Mouse (Mus musculus) ZHBTc4 (cell line): ENCODE measurements around the gene Cdk8.
"Not testable (repeated sequence)": the region's sequence is repeated elsewhere in the genome, so short reads cannot be mapped to it uniquely, and the experiment has no call there.

Experiments
- DNase-seq: peaks from one replicate; pipeline ENCODE4 v3.0.0-alpha.2; 2011; ENCODE audit warnings: low read depth, low spot score

The Cdk8 gene

DNA sequence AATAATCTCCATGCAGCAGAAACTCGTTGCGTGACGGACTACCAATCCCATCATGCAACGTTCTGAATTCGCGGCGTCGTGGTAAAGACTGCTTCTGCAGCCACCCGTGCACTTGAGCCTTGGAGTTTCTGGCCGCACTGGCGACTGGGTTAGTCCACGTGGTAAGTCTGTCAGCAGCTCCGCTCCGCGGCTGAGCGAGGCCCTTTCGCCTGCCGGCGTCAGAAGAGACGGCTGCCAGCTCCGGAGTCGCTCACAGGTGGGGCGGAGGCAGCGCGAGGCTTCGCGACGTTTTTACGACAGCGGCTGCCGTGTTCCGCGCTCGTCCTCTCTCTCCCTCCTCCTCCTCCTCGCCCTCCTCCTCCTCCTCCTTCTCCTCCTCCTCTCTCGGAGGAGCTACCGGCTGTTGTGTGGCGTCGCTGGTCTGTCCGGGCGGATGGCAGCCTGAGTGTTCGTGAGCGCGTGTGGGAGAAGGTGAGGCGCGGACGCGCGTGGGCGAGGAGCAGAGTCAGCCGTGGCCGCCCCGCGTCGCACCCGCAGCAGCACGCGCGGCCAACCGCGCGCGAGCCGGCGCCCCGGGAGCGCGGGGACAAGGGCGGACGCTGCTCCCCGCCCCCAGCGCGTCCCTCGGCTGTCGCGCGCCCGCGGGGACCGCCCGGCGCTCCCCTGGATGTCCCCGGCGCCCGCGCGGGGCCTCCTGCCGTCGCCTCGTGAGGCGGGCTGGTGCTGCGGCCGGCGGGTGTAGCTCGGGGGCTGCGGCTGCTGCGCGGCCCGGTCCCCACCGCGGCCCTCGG, at the start of gene Cdk8:
Gene Cdk8 (plus strand): TSS at position 367 of the 791 bp plus-strand sequence.
- DNase-seq: peak; percentile 98

DNA sequence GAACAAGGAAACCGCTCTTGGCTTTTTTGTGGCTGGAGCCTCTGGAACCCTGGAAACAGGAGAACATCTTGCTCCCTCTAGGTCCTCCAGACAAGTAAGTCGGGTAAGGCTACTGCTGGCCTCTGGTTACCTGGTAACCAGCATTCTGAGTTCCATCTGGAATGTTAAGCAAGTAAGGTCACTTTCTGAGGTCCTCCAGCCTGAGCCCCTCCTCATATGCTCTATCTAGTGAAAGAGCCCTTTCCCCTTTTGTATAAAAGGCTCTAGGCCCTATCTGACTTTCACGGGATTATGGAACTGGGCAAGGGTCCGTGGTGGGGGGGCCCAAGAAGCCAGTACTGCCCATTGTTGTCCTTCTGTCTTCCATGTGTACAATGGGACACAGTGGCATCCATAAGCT, 45.8 kb upstream of the Cdk8 start, which contains the start of gene 1700001J03Rik:
Gene 1700001J03Rik (minus strand): TSS at position 101 of the 400 bp plus-strand sequence.
- not testable (repeated sequence) for DNase-seq

DNA sequence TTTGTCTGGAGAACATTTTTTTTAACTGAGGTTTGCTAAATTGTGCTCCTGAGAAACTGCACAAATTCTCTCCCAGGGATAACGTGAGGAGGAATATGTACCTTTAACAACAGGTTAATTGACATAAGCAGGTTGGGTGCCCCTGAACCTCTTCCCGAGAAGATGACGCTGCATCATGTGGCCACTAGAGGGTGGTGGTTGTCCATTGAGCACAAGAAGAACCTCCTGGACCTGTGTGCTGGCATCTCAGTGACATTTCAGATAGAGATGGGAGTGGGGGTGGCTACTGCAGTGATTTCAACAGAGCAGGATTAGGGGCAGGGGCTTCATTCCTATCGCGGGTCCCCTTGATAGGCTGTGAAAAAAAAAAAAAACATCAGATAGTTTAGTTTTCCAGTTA, 43.6 kb upstream of the Cdk8 start:
- DNase-seq: peak; percentile 63

DNA sequence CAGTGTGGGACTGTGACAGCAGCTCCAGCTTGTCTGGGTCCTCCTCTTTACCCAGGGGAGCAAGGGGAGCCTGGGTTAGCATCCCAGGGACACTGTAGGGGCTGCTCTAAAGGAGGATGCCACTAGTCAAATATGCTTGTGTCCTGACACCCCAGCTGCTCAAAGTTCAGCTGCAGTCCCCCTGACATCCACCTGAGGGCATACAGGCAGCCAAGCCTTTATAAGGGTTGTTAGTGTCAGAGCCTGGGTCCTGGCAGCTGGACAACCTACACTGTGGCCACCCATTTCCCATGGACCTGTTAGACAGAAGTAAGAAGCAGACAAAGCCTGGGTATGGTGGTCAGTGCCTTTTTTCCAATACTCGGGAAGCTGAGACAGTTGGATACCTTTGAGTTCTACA, 42.9 kb upstream of the Cdk8 start:
- DNase-seq: no peak

DNA sequence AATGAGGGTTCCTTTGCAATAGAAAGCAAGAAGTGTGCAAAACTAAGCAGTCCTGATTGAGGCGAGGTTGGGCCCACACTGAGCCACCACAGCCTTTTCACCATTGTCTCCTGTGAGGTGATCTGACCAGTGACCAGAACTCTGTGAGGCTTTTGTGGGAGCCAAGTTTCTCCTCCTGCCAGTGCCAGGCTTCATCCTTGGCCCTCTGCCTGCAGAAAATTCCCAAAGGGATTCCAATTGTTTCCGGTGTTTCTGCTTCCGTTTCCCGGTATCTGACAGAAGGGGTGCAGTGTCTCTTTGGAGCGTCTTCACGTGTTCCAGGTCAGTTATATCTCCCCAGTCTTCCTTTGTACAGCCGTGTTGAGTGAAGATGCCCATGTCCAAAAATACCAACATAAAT, 42.3 kb upstream of the Cdk8 start:
- no peak for DNase-seq

DNA sequence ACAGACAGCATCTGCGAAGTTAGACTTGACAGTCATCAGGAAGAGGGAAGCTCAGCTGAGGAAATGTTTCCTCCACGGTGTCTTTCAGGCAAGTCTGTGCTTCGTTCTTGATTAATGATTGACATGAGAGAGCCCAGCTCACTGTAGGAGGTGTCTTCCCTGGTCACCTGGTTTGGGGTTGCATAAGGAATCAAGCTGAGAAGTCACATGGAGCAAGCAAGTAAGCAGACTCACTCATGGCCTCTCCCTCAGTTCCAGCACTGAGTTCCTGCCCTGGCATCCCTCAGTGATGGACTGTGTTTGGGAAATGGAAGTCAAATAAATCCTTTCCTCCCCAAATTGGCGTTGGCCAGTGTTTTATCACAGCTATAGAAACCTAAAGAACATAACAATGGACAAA, 40.9 kb upstream of the Cdk8 start:
- DNase-seq: no peak

DNA sequence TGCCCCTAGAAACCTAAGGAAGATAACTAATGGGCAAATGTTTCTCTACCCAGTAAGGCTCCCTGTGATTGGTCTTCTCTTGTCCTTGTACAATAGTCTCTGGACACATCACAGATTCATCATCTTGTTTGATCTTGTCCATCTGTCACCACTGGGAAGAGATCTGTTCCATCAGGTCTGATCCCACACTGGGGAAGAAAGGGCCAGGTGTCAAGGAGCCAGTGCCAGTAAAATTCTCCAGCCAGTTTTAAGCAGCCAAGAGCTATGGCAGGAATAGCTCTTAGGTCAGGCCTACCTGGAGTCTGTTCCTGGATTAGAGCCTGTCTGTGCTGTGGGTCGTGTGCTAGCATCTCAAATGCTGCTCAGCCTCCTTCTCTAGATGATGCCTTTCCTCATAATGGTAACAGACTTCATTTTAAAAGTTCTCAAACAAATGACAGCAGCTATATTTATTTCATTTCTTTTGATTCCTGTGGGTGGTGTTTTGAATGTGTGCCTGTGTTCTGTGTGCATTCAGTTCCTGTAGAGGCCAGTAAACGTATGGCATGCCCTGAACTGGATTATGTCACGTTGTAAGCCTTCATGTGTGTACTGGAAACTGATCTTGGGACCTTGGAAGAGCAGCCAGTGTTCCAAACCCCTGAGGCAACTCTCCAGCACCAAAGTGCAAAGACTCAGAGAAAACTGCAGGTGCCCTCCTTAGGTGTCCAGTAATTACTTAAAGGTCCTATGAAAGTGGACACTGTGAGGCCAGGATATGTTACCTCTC, 40.3 kb upstream of the Cdk8 start:
- DNase-seq: no peak

DNA sequence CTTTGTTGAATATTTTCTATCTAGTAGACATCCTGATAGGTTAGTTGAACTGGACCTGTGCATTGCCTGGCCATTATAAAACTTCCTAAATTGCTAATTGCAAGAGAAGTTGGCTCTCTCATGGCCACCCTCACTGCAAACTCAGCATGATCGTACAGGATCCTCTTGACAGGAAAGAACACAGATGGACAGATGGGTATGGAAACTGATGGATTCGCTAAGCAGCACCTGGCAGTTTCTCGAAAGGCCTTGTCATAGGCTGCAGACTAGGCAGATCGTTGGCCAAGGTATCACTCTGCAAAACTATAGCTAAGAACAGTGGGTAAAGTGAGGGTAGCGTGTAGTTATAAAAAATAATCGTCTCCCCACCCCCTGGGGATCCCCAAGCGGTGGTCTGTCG, 37.7 kb upstream of the Cdk8 start:
- no peak for DNase-seq

DNA sequence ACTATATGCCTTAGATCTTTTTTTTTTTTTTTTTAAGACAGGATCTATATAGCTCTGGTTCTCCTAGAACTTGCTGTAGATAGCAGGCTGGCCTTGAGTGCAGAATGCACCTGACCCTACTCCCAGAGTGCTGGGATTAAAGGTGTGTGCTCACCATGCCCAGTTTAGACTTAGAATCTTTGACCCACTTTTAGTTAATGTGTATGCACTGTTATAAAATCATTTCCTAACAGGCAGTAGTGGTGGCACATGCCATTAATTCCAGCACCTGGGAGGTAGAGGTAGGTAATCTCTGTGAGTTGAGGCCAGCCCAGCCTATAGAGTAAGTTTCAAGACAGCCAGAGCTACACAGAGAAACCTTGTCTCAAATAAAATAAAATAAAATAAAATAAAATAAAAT, 32.0 kb upstream of the Cdk8 start:
- DNase-seq: no peak

DNA sequence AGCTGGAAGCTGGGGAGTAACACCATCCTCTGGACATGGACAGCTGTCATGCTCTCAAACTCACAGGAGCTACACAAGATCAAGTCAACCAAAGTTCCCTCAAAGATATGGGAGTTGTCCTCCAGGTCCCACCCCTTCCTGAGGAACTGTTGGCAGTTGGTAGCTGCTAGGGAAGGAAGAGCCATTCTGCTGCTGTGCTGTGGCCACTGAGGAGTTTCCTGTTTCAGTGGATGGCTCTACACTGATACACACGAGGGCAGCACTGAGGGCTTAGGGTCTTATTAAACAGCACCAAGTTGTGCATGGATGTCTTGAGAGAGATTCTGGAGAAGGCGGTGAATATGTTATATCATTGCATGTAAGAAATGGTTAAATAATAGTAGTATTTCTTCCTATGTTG, 31.5 kb upstream of the Cdk8 start:
- peak; percentile 53 for DNase-seq

DNA sequence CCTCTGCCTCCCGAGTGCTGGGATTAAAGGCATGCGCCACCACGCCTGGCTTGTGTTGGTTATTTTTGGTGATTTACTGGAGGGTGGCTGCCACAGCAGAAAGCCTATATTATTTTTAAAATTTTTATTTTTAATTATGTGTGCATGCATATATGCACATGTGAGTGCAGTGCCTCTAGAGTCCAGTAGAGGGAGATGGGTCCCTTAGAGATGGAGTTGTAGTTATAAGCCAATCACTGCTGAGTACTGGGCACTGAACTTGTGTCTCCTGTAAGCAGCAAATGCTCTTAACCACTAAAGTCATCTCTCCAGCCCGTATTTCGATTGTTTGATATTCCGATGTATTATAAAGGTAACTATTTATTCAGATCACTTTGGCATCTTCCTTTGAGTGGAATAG, 30.4 kb upstream of the Cdk8 start:
- DNase-seq: peak; percentile 47

DNA sequence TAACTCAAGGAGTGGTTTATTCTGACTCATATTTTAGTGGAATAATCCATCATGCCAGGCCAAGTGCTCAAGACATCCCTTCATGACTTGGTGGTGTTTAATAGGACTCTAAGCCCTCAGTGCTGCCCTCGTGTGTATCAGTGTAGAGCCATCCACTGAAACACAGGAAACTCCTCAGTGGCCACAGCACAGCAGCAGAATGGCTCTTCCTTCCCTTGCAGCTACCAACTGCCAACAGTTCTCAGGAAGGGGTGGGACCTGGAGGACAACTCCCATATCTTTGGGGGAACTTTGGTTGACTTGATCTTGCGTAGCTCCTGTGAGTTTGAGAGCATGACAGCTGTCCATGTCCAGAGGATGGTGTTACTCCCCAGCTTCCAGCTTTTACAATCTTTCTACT, 27.1 kb upstream of the Cdk8 start:
- DNase-seq: peak; percentile 21

DNA sequence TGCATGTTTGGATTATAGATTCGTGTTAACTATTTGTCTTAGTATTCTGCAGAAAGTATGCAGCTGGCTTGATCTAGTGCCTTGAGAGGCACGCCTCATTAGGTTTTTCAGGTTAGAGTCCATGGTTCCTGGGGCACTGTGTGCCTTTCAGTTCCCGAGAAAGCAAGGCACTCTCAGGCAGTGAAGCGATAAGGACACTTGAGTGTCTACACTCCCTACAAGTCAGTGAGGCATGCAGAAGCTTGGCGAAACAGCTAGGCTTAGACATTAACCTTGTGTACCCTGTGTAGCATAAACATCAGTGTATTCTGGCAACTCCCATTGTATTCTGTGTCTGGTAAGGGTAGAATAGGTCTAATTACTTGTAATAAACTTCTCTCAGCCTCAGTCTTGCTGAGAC, 25.5 kb upstream of the Cdk8 start:
- DNase-seq: no peak

DNA sequence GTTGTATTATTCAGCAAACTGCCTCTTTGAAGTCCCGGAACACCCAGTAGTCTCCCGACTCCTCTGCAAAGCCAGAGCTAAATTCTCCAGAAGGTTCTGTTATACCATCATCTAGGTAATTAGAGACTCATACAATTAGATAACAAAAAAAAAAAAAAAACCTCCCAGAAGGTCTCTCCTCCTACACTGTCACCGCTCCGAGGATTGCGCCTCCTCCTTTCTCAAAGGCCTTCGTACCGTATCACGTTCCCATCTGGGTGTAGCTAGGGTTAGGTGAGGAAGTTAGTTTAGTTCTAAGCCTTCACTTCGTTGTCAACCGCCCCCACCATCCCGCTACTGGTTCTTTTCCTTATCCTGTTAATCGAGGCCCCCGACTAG, 10.5 kb upstream of the Cdk8 start:
- DNase-seq: no peak

DNA sequence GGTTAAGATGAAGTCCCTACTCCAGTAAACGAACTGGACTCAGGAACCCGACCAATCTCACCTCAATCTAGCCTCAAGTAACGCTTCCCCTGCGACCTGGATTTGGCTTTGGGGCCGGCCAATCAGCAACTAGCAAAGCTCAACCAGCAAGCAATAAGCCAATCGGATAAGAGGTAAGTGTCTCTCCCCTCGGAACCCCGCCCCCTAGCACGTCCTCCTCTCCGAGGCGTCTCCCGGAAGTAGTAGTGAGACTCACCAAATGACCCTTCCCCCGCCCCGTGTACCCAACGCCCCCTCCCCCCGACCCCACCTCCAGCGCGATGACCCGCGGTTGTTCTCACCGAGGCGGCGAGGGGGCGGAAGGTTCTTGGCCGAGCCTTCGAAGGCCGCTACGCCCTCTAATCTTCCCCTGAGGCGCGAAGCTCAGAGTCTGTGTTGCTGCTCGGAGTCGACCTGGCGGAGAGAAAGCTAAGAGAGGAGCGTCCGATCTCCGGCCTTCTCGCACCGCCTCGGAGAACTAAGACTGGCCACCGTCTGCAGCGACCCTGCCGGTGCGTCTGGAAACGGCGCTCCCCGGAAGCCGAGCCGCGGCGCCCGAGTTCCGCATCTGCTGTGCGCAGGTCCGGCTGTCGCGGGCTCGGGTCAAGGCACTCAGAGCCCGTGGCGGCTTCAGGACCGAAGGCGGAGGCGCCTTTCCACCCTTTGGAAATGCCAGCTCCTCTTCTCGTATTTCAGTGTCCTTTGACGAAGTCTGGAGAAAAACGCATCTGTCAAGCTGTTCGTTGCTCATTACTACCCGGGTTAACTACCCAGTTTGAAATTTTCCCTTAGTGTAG, 9.9 kb upstream of the Cdk8 start, which contains the start of gene Rnf6:
Gene Rnf6 (minus strand): TSS at position 677 of the 836 bp plus-strand sequence.
- DNase-seq: peak; percentile 97

DNA sequence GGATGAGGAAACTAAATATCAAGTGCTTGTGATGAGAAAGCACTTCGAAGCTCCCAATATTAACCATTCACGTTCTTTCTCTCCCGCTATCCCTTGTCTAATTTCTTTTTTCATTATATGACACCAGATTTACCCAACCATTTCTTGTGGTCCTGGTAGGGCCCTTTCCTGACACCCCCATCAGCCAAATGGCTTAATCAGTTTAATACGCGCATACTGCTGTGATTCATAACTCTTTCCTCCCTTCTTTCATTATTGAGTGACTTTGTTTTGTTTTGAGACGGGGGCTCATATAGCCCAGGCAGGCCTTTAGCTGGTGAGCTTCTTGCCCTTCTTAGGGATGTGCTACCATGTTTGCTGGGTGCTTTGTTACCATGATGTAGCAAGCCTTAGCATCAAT, 9.3 kb upstream of the Cdk8 start:
- no peak for DNase-seq

DNA sequence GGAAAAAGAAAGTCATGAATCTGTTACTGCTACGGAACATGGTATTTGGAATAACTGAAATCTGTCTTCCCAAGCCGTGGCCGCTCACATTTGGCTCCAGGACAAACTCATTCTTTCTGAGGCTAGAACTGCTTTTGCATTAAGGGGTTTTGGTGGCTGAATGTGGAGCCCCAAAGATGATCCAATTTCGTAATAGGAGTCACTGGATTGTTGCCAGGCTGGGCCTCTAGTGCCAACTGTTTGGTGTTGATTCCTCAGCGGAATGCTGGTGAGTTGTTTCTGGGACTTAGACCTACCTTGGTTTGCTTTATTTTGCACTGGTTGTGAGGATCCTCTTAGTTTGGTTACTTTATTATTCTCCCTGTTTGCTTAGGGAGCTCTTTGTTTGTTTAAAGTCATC, 7.2 kb upstream of the Cdk8 start:
- no peak for DNase-seq

DNA sequence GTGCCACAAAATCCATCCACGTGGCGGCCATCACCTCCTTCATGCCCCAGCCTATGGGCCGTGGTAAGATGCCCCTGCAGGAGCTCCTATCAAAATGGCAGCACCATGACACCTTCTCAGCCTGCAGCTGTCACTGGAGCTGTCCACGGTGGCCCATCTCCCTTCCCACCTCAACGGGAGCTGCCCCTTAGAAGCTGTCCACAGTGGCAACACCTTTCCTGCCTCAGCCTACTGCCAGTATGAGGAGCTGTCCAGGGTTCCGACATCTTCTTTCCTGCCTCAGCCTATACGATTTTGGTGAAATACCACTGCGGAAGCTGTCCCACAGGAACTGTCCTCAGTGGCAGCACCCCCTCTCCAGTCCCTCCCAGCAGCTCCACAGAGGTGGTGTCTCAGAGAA, 3.5 kb upstream of the Cdk8 start:
- peak; percentile 53 for DNase-seq

DNA sequence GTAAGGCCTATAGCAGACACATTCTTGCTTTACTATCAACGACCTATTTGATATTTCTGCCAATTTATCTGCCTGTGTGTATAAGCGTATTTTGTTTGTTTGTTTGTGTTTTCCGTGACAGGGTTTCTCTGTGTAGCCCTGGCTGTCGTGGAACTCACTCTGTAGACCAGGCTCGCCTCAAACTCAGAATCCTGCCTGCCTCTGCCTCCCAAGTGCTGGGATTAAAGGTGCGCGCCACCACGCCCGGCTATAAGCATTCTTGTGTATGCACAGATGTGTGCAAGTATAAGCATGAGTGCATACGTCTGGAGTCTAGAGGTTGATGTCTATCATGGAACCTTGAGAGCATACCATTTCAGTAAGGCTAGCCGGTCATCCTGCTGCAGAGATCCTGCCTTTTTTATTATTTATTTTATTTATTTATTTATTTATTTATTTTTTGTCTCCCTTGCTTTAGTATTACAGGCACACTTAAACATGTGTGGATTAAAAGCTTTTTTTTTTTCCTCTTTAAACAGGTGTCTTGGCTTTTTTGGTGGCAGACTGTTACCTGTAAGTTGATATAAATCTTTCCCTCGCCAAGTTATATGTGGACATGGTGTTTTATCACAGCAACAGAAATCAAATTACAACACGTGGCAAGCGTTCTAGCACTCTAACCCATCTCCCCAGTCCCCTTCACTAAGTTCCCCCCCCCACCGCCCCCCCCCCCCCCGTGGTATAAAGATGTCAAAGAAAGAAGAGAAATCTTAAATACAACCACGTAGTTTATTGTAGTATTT, 970 bp upstream of the Cdk8 start:
- no peak for DNase-seq

DNA sequence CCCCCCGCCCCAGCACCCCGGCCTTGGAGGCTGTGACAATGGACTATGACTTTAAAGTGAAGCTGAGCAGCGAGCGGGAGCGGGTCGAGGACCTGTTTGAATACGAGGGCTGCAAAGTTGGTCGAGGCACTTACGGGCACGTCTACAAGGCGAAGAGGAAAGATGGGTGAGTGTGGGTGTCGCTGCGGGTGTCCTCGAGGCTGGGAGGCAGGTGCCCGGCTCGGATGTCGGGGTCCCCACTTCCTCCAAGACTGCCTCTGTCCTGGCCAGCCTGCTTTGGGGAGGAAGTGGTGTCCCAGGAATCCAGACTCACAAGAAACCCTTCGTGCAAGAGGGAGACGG, 596 bp downstream of the Cdk8 start:
- DNase-seq: no peak

DNA sequence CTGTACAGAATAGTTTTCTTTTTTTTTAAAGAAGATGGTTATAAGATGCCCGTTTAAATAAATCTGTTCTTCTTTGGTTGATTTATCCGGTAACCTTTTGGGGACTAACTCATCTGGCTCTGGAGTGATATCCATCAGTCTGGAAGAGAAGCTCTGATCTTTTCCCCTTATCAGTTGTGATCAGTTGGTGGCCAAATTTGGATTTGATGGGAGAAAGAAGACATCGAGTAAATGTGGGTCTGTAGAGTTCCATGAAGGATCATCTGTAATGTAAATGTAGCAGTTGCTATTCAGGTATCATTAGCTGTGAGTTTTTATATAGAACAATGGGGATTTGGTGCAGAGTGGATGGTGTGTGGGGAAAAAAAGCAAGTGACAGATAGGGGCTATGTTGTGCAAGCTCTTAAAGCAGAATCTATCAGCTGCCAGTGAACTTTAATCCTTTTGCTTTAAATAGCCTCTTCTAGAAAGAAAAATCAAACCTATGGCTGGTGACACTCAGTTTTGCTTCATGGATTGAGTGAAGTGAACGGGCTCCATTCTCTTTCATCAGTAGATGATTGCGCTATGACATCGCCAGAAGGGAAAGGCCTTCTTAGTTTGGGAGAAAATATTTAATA, 1.1 kb downstream of the Cdk8 start:
- DNase-seq: no peak
